In genomic region chr1:59429289-59429688, GRCm38 (mm10) we compare ENCODE assay signal across 35 mouse cellular contexts.
"Had no signal": no experiment of that assay in that cellular context is flagged by ENCODE, and none has a peak within 500 bp of the region (broad histone marks: within the 10 kb centered on the region; RNA-seq: fewer than 3 reads in every experiment).

No protein-coding gene starts in this region.

- DNase-seq: heart, postnatal 10 days; heart, postnatal 14 days; heart, postnatal 36 days; heart, postnatal 4 days; kidney, adult 11 months; kidney, adult 18-20 months; kidney, adult 2 months; kidney, adult 8-10 months; kidney, adult 9 months; kidney, postnatal 10 days; kidney, postnatal 14 days; kidney, postnatal 25 days; kidney, postnatal 36 days; kidney, postnatal 4 days; layer of hippocampus, adult 9-11 months; layer of hippocampus, postnatal 36 days had no signal

- H3K4me2 ChIP-seq: heart, embryonic 11.5 days; heart, embryonic 12.5 days; heart, embryonic 13.5 days; heart, embryonic 15.5 days; hindbrain, embryonic 12.5 days; hindbrain, embryonic 13.5 days; hindbrain, embryonic 14.5 days; hindbrain, embryonic 15.5 days; intestine, embryonic 15.5 days; kidney, embryonic 15.5 days had no signal

- H3K4me1 ChIP-seq: heart, embryonic 10.5 days; heart, embryonic 13.5 days; heart, embryonic 15.5 days; hindbrain, embryonic 12.5 days; hindbrain, embryonic 13.5 days; hindbrain, embryonic 15.5 days; intestine, embryonic 15.5 days had no signal

- H3K9ac ChIP-seq: heart, embryonic 12.5 days; heart, embryonic 13.5 days; heart, embryonic 15.5 days; hindbrain, embryonic 12.5 days; hindbrain, embryonic 13.5 days; hindbrain, embryonic 14.5 days; hindbrain, embryonic 15.5 days; intestine, embryonic 15.5 days; kidney, embryonic 15.5 days had no signal

- H3K4me3 ChIP-seq: heart, embryonic 10.5 days; heart, embryonic 12.5 days; heart, embryonic 13.5 days; heart, embryonic 15.5 days; hindbrain, embryonic 10.5 days; hindbrain, embryonic 12.5 days; hindbrain, embryonic 13.5 days; hindbrain, embryonic 15.5 days; intestine, embryonic 15.5 days; kidney, embryonic 15.5 days; layer of hippocampus, adult 2 months; left cerebral cortex, adult 2 months had no signal

- H3K36me3 ChIP-seq: heart, embryonic 10.5 days; heart, embryonic 12.5 days; heart, embryonic 13.5 days; heart, embryonic 15.5 days; hindbrain, embryonic 10.5 days; hindbrain, embryonic 12.5 days; hindbrain, embryonic 13.5 days; hindbrain, embryonic 15.5 days; intestine, embryonic 15.5 days; kidney, embryonic 15.5 days had no signal

- H3K27ac ChIP-seq: heart, embryonic 10.5 days; heart, embryonic 13.5 days; heart, embryonic 15.5 days; hindbrain, embryonic 10.5 days; hindbrain, embryonic 12.5 days; hindbrain, embryonic 13.5 days; hindbrain, embryonic 14.5 days; hindbrain, embryonic 15.5 days; hindbrain, postnatal 0 days; intestine, embryonic 15.5 days; kidney, embryonic 15.5 days; kidney, postnatal 0 days; layer of hippocampus, adult 2 months; left cerebral cortex, adult 2 months had no signal

- ATAC-seq: hindbrain, embryonic 16.5 days; hindbrain, postnatal 0 days; inflammation-experienced regulatory T-cells, adult 6 months; intestine, postnatal 0 days had no signal

- H3K9me3 ChIP-seq: heart, embryonic 10.5 days; heart, embryonic 12.5 days; heart, embryonic 13.5 days; heart, embryonic 15.5 days; hindbrain, embryonic 10.5 days; hindbrain, embryonic 12.5 days; hindbrain, embryonic 15.5 days; intestine, embryonic 15.5 days; kidney, embryonic 15.5 days had no signal

- H3K27me3 ChIP-seq: heart, embryonic 15.5 days; hindbrain, embryonic 12.5 days; hindbrain, embryonic 13.5 days; hindbrain, embryonic 15.5 days; intestine, embryonic 15.5 days; kidney, embryonic 15.5 days had no signal
